Mouse (Mus musculus) heart, postnatal 0 days (tissue): ENCODE results near the gene Tiam1. TPM values are rescaled to one million over a fixed set of nuclear protein-coding genes. Genes with fewer than 3 reads are reported as not detected.

Experiments
- ATAC-seq: fragments of 200-750 bp; cut with Nextera tagmentation; 2 replicates; pipeline ENCODE4 v1.8.0; 2017; ENCODE audit warnings: low read depth, moderate number of reproducible peaks, moderate library complexity; ENCODE audit not compliant: insufficient read depth
- DNase-seq: peaks from one replicate; pipeline ENCODE4 v3.0.0-alpha.2; 2016; ENCODE audit warnings: low spot score
- H3K27ac ChIP-seq: fragments of 300-500 bp; sonication (generic); 2 replicates; pipeline ENCODE4 v1.5.1; 2014; ENCODE audit warnings: low read depth, mild to moderate bottlenecking
- H3K27me3 ChIP-seq: fragments of 300-500 bp; sonication (generic); 2 replicates; pipeline ENCODE4 v1.6.1; 2014; ENCODE audit warnings: low read length, mixed read lengths; ENCODE audit not compliant: control insufficient read depth, insufficient read depth
- H3K36me3 ChIP-seq: fragments of 300-500 bp; sonication (generic); replicated peaks from 2 replicates; pipeline ENCODE4 v1.6.1; 2014; ENCODE audit warnings: low read length, mixed read lengths; ENCODE audit not compliant: control insufficient read depth, insufficient read depth
- H3K4me1 ChIP-seq: fragments of 300-500 bp; sonication (generic); 2 replicates; pipeline ENCODE4 v1.6.1; 2014; ENCODE audit warnings: antibody characterized with exemption; ENCODE audit not compliant: control insufficient read depth, insufficient read depth
- H3K4me2 ChIP-seq: fragments of 300-500 bp; sonication (generic); 2 replicates; pipeline ENCODE4 v1.6.1; 2014; ENCODE audit warnings: low read depth, mild to moderate bottlenecking, low read length, moderate library complexity
- H3K4me3 ChIP-seq: fragments of 300-500 bp; sonication (generic); 2 replicates; pipeline ENCODE4 v1.5.1; 2014; ENCODE audit warnings: low read depth, low read length
- H3K9ac ChIP-seq: fragments of 300-500 bp; sonication (generic); replicated peaks from 2 replicates; pipeline ENCODE4 v1.6.1; 2014; ENCODE audit warnings: low read depth, low read length, mixed read lengths
- H3K9me3 ChIP-seq: fragments of 300-500 bp; sonication (generic); replicated peaks from 2 replicates; pipeline ENCODE4 v1.6.1; 2016; ENCODE audit warnings: low read length; ENCODE audit not compliant: control insufficient read depth
- CTCF ChIP-seq: IDR thresholded peaks from 2 replicates; pipeline ENCODE4 v1.5.1; 2016; ENCODE audit warnings: antibody characterized with exemption, control low read depth, low read depth
- EP300 ChIP-seq: IDR thresholded peaks from 2 replicates; pipeline ENCODE4 v1.6.1; 2016; ENCODE audit warnings: antibody characterized with exemption, low read depth
- WGBS: fragments of 180-500 bp; shearing (Covaris S2); extraction: QIAGEN DNeasy Blood & Tissue Kit; methylation state at CpG from one replicate; pipeline ENCODE4 v1.1.7; 2014; 5-methylcytosine and 5-hydroxymethylcytosine counted together
- polyA plus RNA-seq: library from polyadenylated mRNA; unstranded; fragments of >200 nt; fragmentation: Nextera tagmentation; extraction: Ambion mirVana; gene quantifications from 2 replicates; pipeline ENCODE4 v1.2.1, GENCODE M21; 2015
- total RNA-seq: library from RNA; depleted of rRNA; stranded (reverse); fragments of >200 nt; gene quantifications from 2 replicates; pipeline ENCODE4 v1.2.3, GENCODE M21; 2014; ENCODE audit warnings: low replicate concordance

Tiam1 gene
- total and polyA plus RNA-seq, 2 experiments from 2014 or later: 2.6 to 3.6 TPM

DNA sequence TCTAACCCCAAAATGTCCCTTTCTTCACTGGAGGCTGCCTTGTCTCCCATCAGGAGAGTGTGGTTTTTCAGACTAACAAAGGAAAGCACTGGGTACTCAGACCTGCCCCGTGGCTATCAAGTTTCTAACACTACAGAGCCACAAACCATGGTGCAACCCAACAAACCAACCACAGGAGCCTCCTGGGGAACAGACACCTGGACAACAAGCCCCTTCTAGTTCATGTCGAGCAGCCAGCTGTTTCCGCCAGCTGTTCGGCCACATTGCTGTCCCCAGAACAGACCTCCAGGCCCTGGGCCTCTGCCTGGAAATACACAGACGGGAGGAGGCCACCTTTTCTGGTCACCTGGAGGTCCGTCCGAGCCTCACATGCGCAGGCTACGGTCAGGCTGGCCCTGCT, 21.1 kb downstream of the Tiam1 start:
- Histone ChIP-seq H3K4me2 (no peak overlapping the region), H3K4me1 (peaks cover 8% of the 10 kb centered on the region; the same call in 1 of the 2 replicates), H3K27ac (no peak overlapping the region), H3K4me3 (no peak overlapping the region), H3K27me3 (no peaks in the 10 kb centered on the region), H3K9ac (no peak overlapping the region), H3K9me3 (peaks cover 4% of the 10 kb centered on the region), H3K36me3 (no peaks in the 10 kb centered on the region)
- WGBS: 74% methylated on average over 9 of the region's 9 CpGs
- no peak for ATAC-seq
- TF ChIP-seq EP300 (no peak), CTCF (no peak)
- no peak for DNase-seq

- no peak overlapping the region for H3K4me3 ChIP-seq
- peak overlapping the region; percentile 8; the same call in 1 of the 2 replicates for H3K4me2 ChIP-seq
- 0 out of 2 replicates have a peak, but pooled peaks cover 2% of the 10 kb centered on the region for H3K4me1 ChIP-seq
- DNase-seq (peak; percentile 57), ATAC-seq (peak; percentile 79)
- no peaks in the 10 kb centered on the region for H3K27me3 ChIP-seq
- TF ChIP-seq EP300 (no peak), CTCF (no peak)
- H3K27ac ChIP-seq: no peak overlapping the region
- H3K9me3 ChIP-seq: peaks cover 4% of the 10 kb centered on the region
- no peaks in the 10 kb centered on the region for H3K36me3 ChIP-seq
- no peak overlapping the region for H3K9ac ChIP-seq
- 41% methylated on average over 13 of the region's 13 CpGs for WGBS
These were observed 21.8 kb downstream of the Tiam1 start for GRCm38 (mm10) chr16:90121799-90122198.

DNA sequence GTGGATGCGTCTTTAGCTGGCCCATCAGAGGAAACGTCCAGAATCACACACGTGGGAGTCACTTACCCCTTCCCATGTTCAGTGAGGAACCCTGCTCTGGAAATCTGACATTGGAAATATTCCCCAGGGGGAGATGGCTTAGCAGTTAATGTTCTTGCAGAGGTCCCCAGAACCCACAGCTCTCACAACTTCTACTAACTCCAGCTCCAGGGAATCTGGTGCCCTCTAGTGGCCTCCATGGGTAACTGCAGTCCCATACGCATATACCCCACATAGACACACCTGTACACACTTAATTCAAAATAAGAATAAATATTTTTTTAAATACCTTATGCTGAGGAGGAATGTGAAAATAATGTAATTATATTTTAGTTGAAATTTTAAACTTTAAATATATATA, 23.6 kb downstream of the Tiam1 start:
- ATAC-seq: no peak
- peaks cover 4% of the 10 kb centered on the region for H3K9me3 ChIP-seq
- no peaks in the 10 kb centered on the region for H3K4me1 ChIP-seq

GRCm38 (mm10) chr16:90116637-90117182, 26.9 kb downstream of the Tiam1 start:
- Histone ChIP-seq H3K27ac (no peak overlapping the region), H3K9ac (no peak overlapping the region), H3K36me3 (no peaks in the 10 kb centered on the region), H3K4me2 (no peak overlapping the region), H3K27me3 (no peaks in the 10 kb centered on the region), H3K4me1 (no peaks in the 10 kb centered on the region), H3K9me3 (peaks cover 4% of the 10 kb centered on the region), H3K4me3 (no peak overlapping the region)
- TF ChIP-seq EP300 (no peak), CTCF (no peak)
- 87% methylated on average over 13 of the region's 13 CpGs for WGBS
- ATAC-seq (no peak), DNase-seq (no peak)

More for the DNA sequence above, 23.6 kb downstream of the Tiam1 start:
- Histone ChIP-seq H3K4me3 (no peak overlapping the region), H3K27ac (no peak overlapping the region), H3K27me3 (no peaks in the 10 kb centered on the region), H3K9ac (no peak overlapping the region), H3K36me3 (no peaks in the 10 kb centered on the region), H3K4me2 (no peak overlapping the region)
- no peak for DNase-seq
- TF ChIP-seq EP300 (no peak), CTCF (peak; percentile 21)
- 96% methylated on average over 4 of the region's 4 CpGs for WGBS

GRCm38 (mm10) chr16:90112577-90113155, 30.9 kb downstream of the Tiam1 start:
- ATAC-seq: no peak
- 79% methylated on average over 11 of the region's 11 CpGs for WGBS

DNA sequence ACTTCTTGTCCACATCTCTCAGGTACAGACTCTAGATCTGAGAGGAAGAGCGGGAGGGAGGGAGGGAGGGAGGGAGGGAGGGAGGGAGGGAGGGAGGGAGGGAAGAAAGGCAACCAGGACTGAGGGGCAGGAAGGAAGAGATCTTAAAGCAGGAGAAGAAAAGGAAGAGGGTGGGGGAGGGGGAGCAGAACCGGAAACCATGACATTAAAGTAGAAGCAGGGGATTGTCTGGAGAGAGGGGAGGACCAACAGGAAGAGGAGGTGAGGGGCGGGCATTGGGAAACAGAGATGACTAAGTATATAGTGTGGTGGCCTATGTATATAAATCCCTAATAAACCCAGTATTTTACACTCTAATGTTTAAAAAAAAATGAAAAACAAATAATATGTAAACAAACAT, 34.1 kb downstream of the Tiam1 start:
- H3K36me3 ChIP-seq: no peaks in the 10 kb centered on the region
- WGBS: 77% methylated on average over 3 of the region's 3 CpGs
- no peak overlapping the region for H3K4me3 ChIP-seq
- TF ChIP-seq EP300 (no peak), CTCF (no peak)
- no peaks in the 10 kb centered on the region for H3K27me3 ChIP-seq
- H3K9me3 ChIP-seq: no peaks in the 10 kb centered on the region
- no peak overlapping the region for H3K4me2 ChIP-seq
- H3K27ac ChIP-seq: no peak overlapping the region
- DNase-seq (no peak), ATAC-seq (no peak)
- H3K4me1 ChIP-seq: no peaks in the 10 kb centered on the region
- H3K9ac ChIP-seq: no peak overlapping the region

More at GRCm38 (mm10) chr16:90112577-90113155, 30.9 kb downstream of the Tiam1 start:
- no peak overlapping the region for H3K4me3 ChIP-seq
- no peak for DNase-seq
- H3K9ac ChIP-seq: no peak overlapping the region
- H3K4me2 ChIP-seq: no peak overlapping the region
- no peaks in the 10 kb centered on the region for H3K9me3 ChIP-seq
- H3K27me3 ChIP-seq: no peaks in the 10 kb centered on the region
- no peaks in the 10 kb centered on the region for H3K36me3 ChIP-seq
- TF ChIP-seq CTCF (no peak), EP300 (no peak)
- no peak overlapping the region for H3K27ac ChIP-seq
- no peaks in the 10 kb centered on the region for H3K4me1 ChIP-seq
